Mouse (Mus musculus): Measurements from ENCODE around the gene Gm21497. TPM values are rescaled to one million over a fixed set of nuclear protein-coding genes. Genes with fewer than 3 reads are reported as not detected.
"Not testable (repeated sequence)": the region's sequence is repeated elsewhere in the genome, so short reads cannot be mapped to it uniquely, and the experiment has no call there.

Gene Gm21497
- polyA plus RNA-seq (2016; fragmentation: Nextera tagmentation; extraction: Ambion mirVana), result not detected in 2 replicates

DNA sequence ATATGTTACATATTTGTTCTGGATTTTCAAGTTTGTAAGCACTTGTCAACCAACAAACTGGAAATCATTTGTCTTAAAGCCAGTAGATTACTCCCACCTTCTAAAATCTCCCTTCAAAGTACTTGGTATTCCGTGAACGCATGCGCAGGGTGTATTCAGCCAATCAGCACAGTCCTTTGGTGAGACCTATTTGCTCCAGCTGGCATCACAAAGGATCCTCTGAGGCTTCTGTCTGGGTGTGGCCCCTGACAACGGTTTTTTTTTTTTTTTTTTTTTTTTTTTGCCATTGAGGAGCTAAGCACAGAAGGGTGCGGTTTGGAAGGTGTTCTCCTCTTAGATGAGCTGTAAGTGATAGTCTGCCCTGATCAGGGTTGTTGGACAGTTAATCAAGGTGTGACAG is at the start of gene Gm21497:
Gm21497 (plus strand) TSS at position 301 of the 400 bp plus-strand sequence.
- not testable (repeated sequence) for H3K9ac ChIP-seq; H3K4me3 ChIP-seq; H3K9me3 ChIP-seq (replicated peaks); H3K27ac ChIP-seq (ENCODE audit: poor library complexity, severe bottlenecking); H3K36me3 ChIP-seq; ATAC-seq (ENCODE audit: insufficient number of reproducible peaks, low FRiP score); H3K27me3 ChIP-seq (replicated peaks); H3K4me2 ChIP-seq; H3K4me1 ChIP-seq (replicated peaks)
- no CpG with 5 or more reads among the region's 5 CpGs for WGBS

Data from heart, embryonic 12.5 days (tissue).